Mouse (Mus musculus) testis, adult 2 months (tissue): ENCODE data around the gene Ociad1. TPM values are rescaled to one million over a fixed set of nuclear protein-coding genes. Genes with fewer than 3 reads are reported as not detected.

Experiments used
- H3K27ac ChIP-seq: fragments of 200-500 bp; 2 replicates; pipeline ENCODE4 v1.5.1; 2012; ENCODE audit warnings: low read depth, low read length; ENCODE audit not compliant: control insufficient read depth, insufficient read depth
- H3K27me3 ChIP-seq: fragments of 200-500 bp; 2 replicates; pipeline ENCODE4 v1.6.1; 2012; ENCODE audit warnings: mild to moderate bottlenecking, low read length, moderate library complexity; ENCODE audit not compliant: control insufficient read depth, insufficient read depth
- H3K36me3 ChIP-seq: fragments of 200-500 bp; 2 replicates; pipeline ENCODE4 v1.6.1; 2012; ENCODE audit warnings: mild to moderate bottlenecking, low read length; ENCODE audit not compliant: control insufficient read depth, insufficient read depth
- H3K4me1 ChIP-seq: fragments of 200-500 bp; 2 replicates; pipeline ENCODE4 v1.6.1; 2012; ENCODE audit warnings: low read length; ENCODE audit not compliant: control insufficient read depth, insufficient read depth
- H3K4me3 ChIP-seq: fragments of 200-500 bp; 2 replicates; pipeline ENCODE4 v1.5.1; 2012; ENCODE audit warnings: low read depth, mild to moderate bottlenecking, low read length, moderate library complexity, mixed read lengths; ENCODE audit not compliant: control insufficient read depth
- CTCF ChIP-seq: fragments of 200-500 bp; IDR thresholded peaks from 2 replicates; pipeline ENCODE4 v1.5.1; 2012; ENCODE audit warnings: low read depth, mild to moderate bottlenecking, inconsistent platforms, low read length, moderate library complexity; ENCODE audit not compliant: control insufficient read depth, insufficient read depth, insufficient replicate concordance
- POLR2A ChIP-seq: fragments of 200-500 bp; IDR thresholded peaks from 2 replicates; pipeline ENCODE4 v1.6.1; 2012; ENCODE audit warnings: low read depth, mild to moderate bottlenecking, inconsistent platforms, low read length, moderate library complexity; ENCODE audit not compliant: control insufficient read depth
- polyA plus RNA-seq: library from polyadenylated mRNA; depleted of rRNA; stranded (reverse); fragments of >200 nt; gene quantifications from 2 replicates; pipeline ENCODE4 v1.2.3, GENCODE M21; 2012

The Ociad1 gene
- polyA plus RNA-seq, 1 experiment = 60.4 TPM

- no peaks in the 10 kb centered on the region for H3K27me3 ChIP-seq
- no peaks in the 10 kb centered on the region for H3K36me3 ChIP-seq
- H3K4me3 ChIP-seq = peak overlapping the region; percentile 82
- peaks cover 7% of the 10 kb centered on the region for H3K4me1 ChIP-seq
- peak overlapping the region; percentile 53; the same call in 1 of the 2 replicates for H3K27ac ChIP-seq
- TF ChIP-seq POLR2A = no peak
- no peak for TF ChIP-seq CTCF
These were observed 8.5 kb upstream of the Ociad1 start for GRCm38 (mm10) chr5:73284046-73284445.

GRCm38 (mm10) chr5:73285470-73285978 lies 7.1 kb upstream of the Ociad1 start:
- Histone ChIP-seq H3K27me3 (no peaks in the 10 kb centered on the region), H3K4me1 (peaks cover 7% of the 10 kb centered on the region), H3K36me3 (no peaks in the 10 kb centered on the region), H3K27ac (no peak overlapping the region), H3K4me3 (peak overlapping the region; percentile 47; the same call in 1 of the 2 replicates)
- TF ChIP-seq CTCF (no peak), POLR2A (no peak)

GRCm38 (mm10) chr5:73286603-73287002 lies 6.0 kb upstream of the Ociad1 start:
- Histone ChIP-seq H3K27me3 (no peaks in the 10 kb centered on the region), H3K36me3 (no peaks in the 10 kb centered on the region), H3K4me1 (peaks cover 5% of the 10 kb centered on the region), H3K27ac (peak overlapping the region; percentile 17; the same call in 1 of the 2 replicates), H3K4me3 (no peak overlapping the region)
- TF ChIP-seq POLR2A = no peak
- TF ChIP-seq CTCF = no peak

- H3K4me1 ChIP-seq = no peaks in the 10 kb centered on the region; the same call in 1 of the 2 replicates
- TF ChIP-seq CTCF = no peak
- TF ChIP-seq POLR2A = no peak
- H3K27me3 ChIP-seq = no peaks in the 10 kb centered on the region
- H3K4me3 ChIP-seq = no peak overlapping the region
- H3K36me3 ChIP-seq = no peaks in the 10 kb centered on the region
- no peak overlapping the region for H3K27ac ChIP-seq
These were observed 2.7 kb upstream of the Ociad1 start for GRCm38 (mm10) chr5:73289900-73290299.

- H3K4me3 ChIP-seq = peak overlapping the region; percentile 92; the same call in 1 of the 2 replicates
- no peaks in the 10 kb centered on the region; the same call in 1 of the 2 replicates for H3K36me3 ChIP-seq
- H3K27ac ChIP-seq = no peak overlapping the region
- TF ChIP-seq CTCF (no peak), POLR2A (no peak)
- no peaks in the 10 kb centered on the region for H3K4me1 ChIP-seq
- H3K27me3 ChIP-seq = no peaks in the 10 kb centered on the region
These were observed 859 bp downstream of the Ociad1 start for GRCm38 (mm10) chr5:73293458-73293827.

GRCm38 (mm10) chr5:73295016-73295415 lies 2.4 kb downstream of the Ociad1 start:
- no peak overlapping the region for H3K4me3 ChIP-seq
- TF ChIP-seq CTCF = no peak
- TF ChIP-seq POLR2A = no peak
- H3K36me3 ChIP-seq = no peaks in the 10 kb centered on the region; the same call in 1 of the 2 replicates
- no peaks in the 10 kb centered on the region for H3K27me3 ChIP-seq
- no peaks in the 10 kb centered on the region for H3K4me1 ChIP-seq
- no peak overlapping the region for H3K27ac ChIP-seq

GRCm38 (mm10) chr5:73295916-73296315 lies 3.3 kb downstream of the Ociad1 start:
- H3K4me3 ChIP-seq = no peak overlapping the region
- H3K4me1 ChIP-seq = no peaks in the 10 kb centered on the region
- TF ChIP-seq POLR2A (no peak), CTCF (no peak)
- H3K27me3 ChIP-seq = no peaks in the 10 kb centered on the region
- H3K27ac ChIP-seq = no peak overlapping the region
- H3K36me3 ChIP-seq = no peaks in the 10 kb centered on the region; the same call in 1 of the 2 replicates
